Mouse (Mus musculus): ENCODE data around the gene Mr1. TPM values are rescaled to one million over a fixed set of nuclear protein-coding genes. Genes with fewer than 3 reads are reported as not detected.

Mr1 gene
- polyA plus RNA-seq, 2 experiments, result 0.37 to 0.52 TPM

DNA sequence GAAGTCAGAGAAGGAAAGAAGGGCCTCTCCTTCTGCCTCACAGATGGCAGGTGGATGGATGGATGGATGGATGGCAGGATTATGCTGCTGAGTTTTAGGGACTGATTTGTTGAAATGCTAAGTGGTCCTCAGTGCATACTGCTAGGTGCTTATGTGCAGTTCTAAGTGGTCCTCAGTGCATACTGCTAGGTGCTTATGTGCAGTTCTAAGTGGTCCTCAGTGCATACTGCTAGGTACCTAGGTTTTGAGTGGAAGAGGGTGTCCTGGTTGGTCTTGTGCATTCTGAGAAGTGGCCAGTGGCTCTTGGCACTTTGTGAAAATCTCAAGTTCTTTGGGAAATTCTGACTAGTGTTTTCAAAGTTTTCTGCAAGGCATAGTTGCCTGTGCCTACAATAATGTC, 23.3 kb upstream of the Mr1 start:
- Histone ChIP-seq H3K27ac (no peak overlapping the region), H3K9me3 (ENCODE audit: control insufficient read depth, low read length) (no peaks in the 10 kb centered on the region), H3K36me3 (replicated peaks; ENCODE audit: control insufficient read depth, insufficient read depth, low read depth) (no peaks in the 10 kb centered on the region), H3K4me1 (replicated peaks; ENCODE audit: control insufficient read depth in 2 of 2, insufficient read depth in 2 of 2, low read length in 1 of 2) (no peaks in the 10 kb centered on the region; a peak in 1 of 4 replicates), H3K4me3 (ENCODE audit: insufficient read depth in 1 of 2, low read depth in 2 of 2, low read length in 2 of 2) (no peak overlapping the region), H3K4me2 (ENCODE audit: low read depth) (no peak overlapping the region), H3K27me3 (ENCODE audit: control insufficient read depth, insufficient read depth, low read length) (no peaks in the 10 kb centered on the region), H3K9ac (replicated peaks) (no peak overlapping the region)
- TF ChIP-seq EP300 (IDR thresholded peaks at IDR 0.05; ENCODE audit: low read depth) (no peak), CTCF (IDR thresholded peaks at IDR 0.05; ENCODE audit: low read depth) (no peak)
- ATAC-seq (ENCODE audit: insufficient read depth) (no peak), DNase-seq (ENCODE audit: low read depth in 3 of 3, low spot score in 3 of 3) (no peak)

DNA sequence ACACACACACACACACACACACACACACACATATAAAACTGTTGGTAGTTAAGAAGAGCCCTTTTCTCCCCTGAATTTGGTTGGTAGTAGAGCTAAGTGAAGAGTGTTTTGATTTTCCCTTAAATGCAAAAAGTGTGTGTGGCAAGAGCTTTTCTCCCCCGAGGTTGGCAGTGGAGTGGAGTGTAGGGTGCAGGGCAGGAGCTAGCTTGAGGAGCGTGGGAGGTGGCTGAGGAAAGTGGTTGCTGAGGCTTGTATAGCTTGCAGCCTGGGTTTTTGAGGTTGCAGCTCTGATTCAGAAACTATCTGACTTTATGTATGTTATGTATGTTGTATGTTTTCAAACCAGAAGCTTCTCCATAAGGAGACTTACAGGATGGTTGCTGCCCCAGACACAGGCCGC, 20.8 kb upstream of the Mr1 start:
- Histone ChIP-seq H3K36me3 (replicated peaks; ENCODE audit: control insufficient read depth, insufficient read depth, low read depth) (no peaks in the 10 kb centered on the region), H3K4me2 (ENCODE audit: low read depth) (no peak overlapping the region), H3K27me3 (ENCODE audit: control insufficient read depth, insufficient read depth, low read length) (no peaks in the 10 kb centered on the region), H3K4me3 (ENCODE audit: insufficient read depth in 1 of 2, low read depth in 2 of 2, low read length in 2 of 2) (no peak overlapping the region), H3K4me1 (replicated peaks; ENCODE audit: control insufficient read depth in 2 of 2, insufficient read depth in 2 of 2, low read length in 1 of 2) (peaks cover 0 to 4% of the 10 kb centered on the region in 2 experiments; a peak in 2 of 4 replicates), H3K27ac (no peak overlapping the region), H3K9ac (replicated peaks) (no peak overlapping the region), H3K9me3 (ENCODE audit: control insufficient read depth, low read length) (no peaks in the 10 kb centered on the region)
- 69% methylated on average over 3 of the region's 3 CpGs for WGBS (ENCODE audit: insufficient replicate concordance)
- no peak for TF ChIP-seq EP300 (IDR thresholded peaks at IDR 0.05; ENCODE audit: low read depth)
- no peak for TF ChIP-seq CTCF (IDR thresholded peaks at IDR 0.05; ENCODE audit: low read depth)
- DNase-seq (ENCODE audit: low read depth in 3 of 3, low spot score in 3 of 3) (no peak), ATAC-seq (ENCODE audit: insufficient read depth) (no peak)

DNA sequence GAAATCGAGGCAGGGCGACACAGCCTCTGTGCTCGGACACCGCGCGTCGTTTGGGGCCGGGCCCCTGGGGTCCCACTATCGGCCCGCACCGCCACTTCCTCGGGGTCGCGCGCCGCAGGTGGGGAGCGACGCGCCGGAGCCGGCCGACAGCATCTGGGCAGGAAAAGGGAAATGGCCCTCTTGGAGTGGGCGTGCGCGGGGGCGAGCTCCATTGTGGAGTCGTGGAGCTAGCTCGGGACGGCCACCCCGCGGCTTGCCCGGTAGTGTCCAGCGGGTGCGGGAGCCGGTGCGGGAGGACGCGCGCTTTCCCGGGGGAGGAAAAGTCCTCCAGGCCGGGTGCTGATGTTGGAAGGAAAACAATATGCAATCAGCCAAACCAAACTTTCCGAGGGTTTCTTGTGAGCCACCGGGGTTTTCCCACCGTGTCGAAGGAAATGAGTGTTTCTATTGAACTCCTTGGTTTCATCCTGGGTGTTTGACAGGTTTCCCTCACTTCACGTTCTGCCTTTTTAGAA, 12.4 kb upstream of the Mr1 start:
- ATAC-seq (ENCODE audit: insufficient read depth) (peak; percentile 43), DNase-seq (ENCODE audit: low read depth in 3 of 3, low spot score in 3 of 3) (no peak)
- Histone ChIP-seq H3K4me3 (ENCODE audit: insufficient read depth in 1 of 2, low read depth in 2 of 2, low read length in 2 of 2) (peak overlapping the region; percentile 72 to 83), H3K4me1 (replicated peaks; ENCODE audit: control insufficient read depth in 2 of 2, insufficient read depth in 2 of 2, low read length in 1 of 2) (peaks cover 3 to 11% of the 10 kb centered on the region in 2 experiments; a peak in 3 of 4 replicates), H3K4me2 (ENCODE audit: low read depth) (peak overlapping the region; percentile 98), H3K27ac (no peak overlapping the region), H3K9me3 (ENCODE audit: control insufficient read depth, low read length) (no peaks in the 10 kb centered on the region), H3K9ac (replicated peaks) (peak overlapping the region; percentile 69), H3K36me3 (replicated peaks; ENCODE audit: control insufficient read depth, insufficient read depth, low read depth) (no peaks in the 10 kb centered on the region), H3K27me3 (ENCODE audit: control insufficient read depth, insufficient read depth, low read length) (no peaks in the 10 kb centered on the region; the same call in 1 of the 2 replicates)
- 0 out of 2 replicates have a peak, but pooled peaks have one; percentile 7 for TF ChIP-seq CTCF (IDR thresholded peaks at IDR 0.05; ENCODE audit: low read depth)
- TF ChIP-seq EP300 (IDR thresholded peaks at IDR 0.05; ENCODE audit: low read depth), result no peak
- under 1% methylated on average over 45 of the region's 46 CpGs for WGBS (ENCODE audit: insufficient replicate concordance)

DNA sequence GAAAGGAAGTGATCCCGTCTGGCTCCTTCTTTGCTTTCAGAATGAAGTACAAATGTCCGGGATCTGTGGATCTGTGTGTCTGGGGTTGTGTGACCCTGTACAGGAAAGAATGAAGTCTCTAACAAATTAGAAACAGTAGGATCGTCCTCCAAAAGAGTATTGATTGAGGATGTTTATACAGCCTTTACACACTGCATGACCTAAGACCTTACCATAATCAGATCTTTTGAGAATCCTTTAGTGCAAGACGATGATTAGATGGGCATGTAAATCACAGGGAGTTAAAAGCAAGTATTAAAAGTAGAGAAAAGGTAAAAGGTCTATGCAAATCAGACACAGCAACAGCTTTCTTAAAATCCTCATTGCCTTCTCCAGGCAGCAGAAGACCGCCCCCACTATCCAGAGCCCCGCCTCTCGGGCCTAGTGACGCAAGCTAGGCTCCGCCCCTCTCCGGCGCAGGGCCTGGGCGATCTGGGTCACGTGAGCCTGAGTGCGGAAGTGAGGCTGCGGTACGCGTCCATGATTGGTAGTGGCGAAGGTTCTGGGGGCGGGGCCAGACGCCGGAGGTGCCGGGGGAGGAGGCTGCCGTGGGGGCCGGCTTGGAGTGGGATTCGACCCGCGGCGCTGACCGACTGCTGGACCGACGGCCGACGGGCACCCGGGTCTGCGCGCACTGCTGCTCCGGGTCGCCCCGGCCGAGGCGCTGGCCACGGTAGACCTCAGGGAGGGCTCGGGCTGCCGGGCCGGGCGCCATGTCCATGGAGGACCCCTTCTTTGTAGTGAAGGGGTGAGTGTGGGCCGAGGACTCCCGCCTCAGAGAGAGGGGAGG, 11.7 kb upstream of the Mr1 start, which contains the start of gene Stx6:
Stx6 (plus strand) TSS at position 575 of the 829 bp plus-strand sequence.
- ATAC-seq (ENCODE audit: insufficient read depth), result peak; percentile 99
- Histone ChIP-seq H3K27me3 (ENCODE audit: control insufficient read depth, insufficient read depth, low read length) (no peaks in the 10 kb centered on the region; the same call in 1 of the 2 replicates), H3K4me1 (replicated peaks; ENCODE audit: control insufficient read depth in 2 of 2, insufficient read depth in 2 of 2, low read length in 1 of 2) (peaks cover 3 to 8% of the 10 kb centered on the region in 2 experiments; a peak in 3 of 4 replicates), H3K4me3 (ENCODE audit: insufficient read depth in 1 of 2, low read depth in 2 of 2, low read length in 2 of 2) (peak within 1 kb of the TSS; percentile 72 to 83), H3K4me2 (ENCODE audit: low read depth) (peak within 1 kb of the TSS; percentile 98), H3K27ac (no peak within 1 kb of the TSS), H3K9ac (replicated peaks) (peak within 1 kb of the TSS; percentile 69), H3K36me3 (replicated peaks; ENCODE audit: control insufficient read depth, insufficient read depth, low read depth) (no peaks in the 10 kb centered on the region), H3K9me3 (ENCODE audit: control insufficient read depth, low read length) (no peaks in the 10 kb centered on the region)
- WGBS (ENCODE audit: insufficient replicate concordance), result 2% methylated on average over 47 of the region's 48 CpGs
- peak; percentile 94 to 95 (median 95) for DNase-seq (ENCODE audit: low read depth in 3 of 3, low spot score in 3 of 3)
- no peak for TF ChIP-seq EP300 (IDR thresholded peaks at IDR 0.05; ENCODE audit: low read depth)

DNA sequence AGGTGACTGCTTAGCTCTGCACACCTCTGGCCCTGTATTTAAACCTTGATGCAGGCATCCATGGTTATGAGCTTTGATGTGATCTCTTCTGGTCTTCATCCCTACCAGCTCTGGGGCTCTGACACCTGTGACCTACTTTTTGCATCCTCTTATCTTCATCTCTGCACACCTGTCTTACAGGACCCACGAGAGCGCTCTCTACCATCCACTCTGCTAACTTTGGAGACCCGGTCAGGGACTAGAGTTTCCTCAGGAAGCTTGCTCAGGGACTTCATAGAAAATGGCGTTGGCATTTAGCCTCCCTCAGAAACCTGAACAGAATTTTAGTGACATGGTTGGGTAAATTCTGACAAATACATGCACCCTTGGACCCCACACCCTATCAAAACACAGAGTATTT, 7.3 kb upstream of the Mr1 start:
- ATAC-seq (ENCODE audit: insufficient read depth) (no peak), DNase-seq (ENCODE audit: low read depth in 3 of 3, low spot score in 3 of 3) (no peak)
- H3K9me3 ChIP-seq (ENCODE audit: control insufficient read depth, low read length), result no peaks in the 10 kb centered on the region
- H3K4me3 ChIP-seq (ENCODE audit: insufficient read depth in 1 of 2, low read depth in 2 of 2, low read length in 2 of 2), result no peak overlapping the region
- TF ChIP-seq CTCF (IDR thresholded peaks at IDR 0.05; ENCODE audit: low read depth) (no peak), EP300 (IDR thresholded peaks at IDR 0.05; ENCODE audit: low read depth) (no peak)
- no peaks in the 10 kb centered on the region for H3K27me3 ChIP-seq (ENCODE audit: control insufficient read depth, insufficient read depth, low read length)
- WGBS (ENCODE audit: insufficient replicate concordance), result 58% methylated on average over 4 of the region's 4 CpGs
- no peak overlapping the region for H3K9ac ChIP-seq (replicated peaks)
- no peak overlapping the region for H3K4me2 ChIP-seq (ENCODE audit: low read depth)
- H3K4me1 ChIP-seq (replicated peaks; ENCODE audit: control insufficient read depth in 2 of 2, insufficient read depth in 2 of 2, low read length in 1 of 2), result 0 out of 4 replicates have a peak, but pooled peaks cover 0 to 3% of the 10 kb centered on the region in 2 experiments
- no peaks in the 10 kb centered on the region for H3K36me3 ChIP-seq (replicated peaks; ENCODE audit: control insufficient read depth, insufficient read depth, low read depth)
- H3K27ac ChIP-seq, result no peak overlapping the region
